Mouse (Mus musculus): ENCODE data around the gene Nudt14. TPM values are rescaled to one million over a fixed set of nuclear protein-coding genes. Genes with fewer than 3 reads are reported as not detected.

Nudt14 gene
- polyA plus RNA-seq, 1 experiment from 2014 or later: 65.9 TPM

DNA sequence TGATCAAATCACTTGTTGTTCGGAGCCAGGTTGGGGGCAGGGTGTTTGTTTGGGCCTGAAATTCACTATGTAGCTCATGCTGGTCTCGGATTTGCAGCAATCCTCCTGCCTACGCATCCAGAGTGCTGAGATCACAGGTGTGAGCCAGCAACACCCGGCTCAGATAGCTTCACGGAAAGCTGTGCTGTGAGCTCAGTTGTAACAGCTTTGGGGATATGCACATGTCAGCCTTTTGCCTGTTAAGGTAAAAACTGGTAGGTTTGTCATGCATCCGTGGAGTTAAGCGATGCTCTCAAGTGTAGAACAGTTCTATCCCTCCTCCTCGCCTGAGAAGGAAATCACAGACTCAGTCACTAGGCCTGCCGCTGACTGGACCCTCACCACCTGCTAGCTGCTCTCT is 41.3 kb downstream of the Nudt14 start:
- H3K36me3 ChIP-seq: 0 out of 2 replicates have a peak, but pooled peaks cover 5% of the 10 kb centered on the region
- no peak overlapping the region for H3K4me2 ChIP-seq (replicated peaks)
- H3K4me1 ChIP-seq: peaks cover 14% of the 10 kb centered on the region
- no peak overlapping the region for H3K9ac ChIP-seq
- no peak overlapping the region for H3K4me3 ChIP-seq
- no peak for ATAC-seq (ENCODE audit: low FRiP score)
- WGBS: 91% methylated on average over 9 of the region's 9 CpGs
- H3K27ac ChIP-seq: no peak overlapping the region
- H3K9me3 ChIP-seq (replicated peaks): no peaks in the 10 kb centered on the region
- H3K27me3 ChIP-seq: no peaks in the 10 kb centered on the region

DNA sequence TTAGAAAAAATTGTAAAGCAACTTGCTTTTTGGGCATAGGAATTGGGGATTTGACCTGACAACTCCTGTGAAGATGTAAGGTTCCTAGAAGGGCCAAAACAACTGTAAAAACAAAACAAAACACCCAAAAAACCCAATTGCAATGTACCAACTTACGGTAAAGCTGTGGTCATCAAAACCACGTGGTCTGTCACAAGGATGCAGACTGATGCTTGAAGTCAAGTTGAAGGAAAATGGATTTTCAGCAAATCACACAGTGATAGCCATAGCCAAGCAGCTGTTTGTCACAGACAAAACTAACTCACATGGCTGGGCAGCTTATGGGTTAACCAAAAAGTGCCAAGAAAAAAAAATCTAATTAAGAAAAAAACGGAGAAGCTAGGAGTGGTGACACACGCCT is 43.0 kb downstream of the Nudt14 start:
- Histone ChIP-seq H3K27me3 (no peaks in the 10 kb centered on the region), H3K4me1 (peaks cover 14% of the 10 kb centered on the region), H3K27ac (no peak overlapping the region), H3K9ac (no peak overlapping the region), H3K4me3 (no peak overlapping the region), H3K9me3 (replicated peaks) (no peaks in the 10 kb centered on the region), H3K4me2 (replicated peaks) (no peak overlapping the region), H3K36me3 (no peaks in the 10 kb centered on the region)
- 59% methylated on average over 4 of the region's 4 CpGs for WGBS
- no peak for ATAC-seq (ENCODE audit: low FRiP score)

DNA sequence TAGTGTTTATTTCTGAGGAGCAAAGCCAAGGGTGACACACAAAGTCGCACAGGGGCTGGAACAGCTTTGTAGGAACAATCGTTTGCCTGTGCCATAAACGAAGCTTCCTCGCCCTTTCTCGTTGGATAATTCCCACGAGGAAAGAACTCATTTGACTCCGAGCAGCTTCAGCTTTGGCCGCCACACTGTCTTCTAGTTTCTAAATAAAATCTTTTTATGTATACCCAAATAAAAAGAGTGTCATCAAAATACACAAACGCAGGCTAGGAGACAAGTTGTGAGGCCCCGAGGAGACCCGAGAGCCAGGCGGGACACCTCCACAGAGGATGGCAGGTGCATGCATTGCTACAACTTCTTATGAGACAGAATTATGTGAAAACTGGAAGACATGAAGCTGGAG is 43.6 kb downstream of the Nudt14 start:
- peak overlapping the region; percentile 23; the same call in 1 of the 2 replicates for H3K27ac ChIP-seq
- ATAC-seq (ENCODE audit: low FRiP score): no peak
- H3K4me1 ChIP-seq: peaks cover 14% of the 10 kb centered on the region
- H3K4me2 ChIP-seq (replicated peaks): peak overlapping the region; percentile 36; the same call in 1 of the 2 replicates
- no peaks in the 10 kb centered on the region for H3K27me3 ChIP-seq
- 69% methylated on average over 12 of the region's 12 CpGs for WGBS
- H3K9me3 ChIP-seq (replicated peaks): no peaks in the 10 kb centered on the region
- H3K36me3 ChIP-seq: no peaks in the 10 kb centered on the region
- H3K9ac ChIP-seq: no peak overlapping the region
- H3K4me3 ChIP-seq: no peak overlapping the region

DNA sequence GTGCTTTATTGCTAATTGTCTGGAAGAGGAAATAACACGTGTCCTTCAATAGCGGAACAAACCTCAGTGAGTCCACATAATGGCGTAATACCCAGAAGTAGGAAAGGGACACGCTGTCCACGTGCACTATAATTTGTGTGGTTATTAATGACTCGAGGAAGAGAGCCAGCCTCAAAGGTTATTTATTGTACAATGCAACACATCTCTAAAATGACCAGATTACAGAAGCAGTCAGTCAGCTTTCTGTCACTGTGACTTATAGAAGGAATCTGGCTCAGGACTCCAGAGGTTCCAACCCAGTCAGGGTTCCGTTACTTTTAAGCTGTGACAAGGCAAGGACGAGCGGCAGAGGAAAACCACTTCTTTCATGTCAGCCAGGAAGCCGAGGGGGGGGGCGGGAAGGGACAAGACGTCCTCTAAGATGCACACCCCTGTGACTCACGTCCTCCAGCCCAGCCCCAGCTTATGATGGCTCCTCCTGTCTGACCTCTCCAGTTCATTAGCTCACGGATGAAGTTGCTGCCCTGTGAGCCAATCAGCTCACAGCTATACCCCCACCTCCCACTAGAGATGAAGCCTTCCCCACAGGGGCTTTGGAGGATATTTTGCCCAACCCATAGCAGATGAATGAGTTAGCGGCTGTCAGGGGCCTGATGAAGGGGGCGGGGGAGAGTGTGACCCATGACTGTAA is 44.3 kb downstream of the Nudt14 start:
- H3K4me3 ChIP-seq: no peak overlapping the region
- WGBS: 37% methylated on average over 16 of the region's 16 CpGs
- peak; percentile 69 for ATAC-seq (ENCODE audit: low FRiP score)
- no peaks in the 10 kb centered on the region for H3K27me3 ChIP-seq
- 0 out of 2 replicates have a peak overlapping the region, but pooled peaks have one; percentile 23 for H3K27ac ChIP-seq
- no peaks in the 10 kb centered on the region for H3K36me3 ChIP-seq
- no peaks in the 10 kb centered on the region for H3K9me3 ChIP-seq (replicated peaks)
- peaks cover 14% of the 10 kb centered on the region for H3K4me1 ChIP-seq
- peak overlapping the region; percentile 36 for H3K4me2 ChIP-seq (replicated peaks)
- H3K9ac ChIP-seq: no peak overlapping the region

DNA sequence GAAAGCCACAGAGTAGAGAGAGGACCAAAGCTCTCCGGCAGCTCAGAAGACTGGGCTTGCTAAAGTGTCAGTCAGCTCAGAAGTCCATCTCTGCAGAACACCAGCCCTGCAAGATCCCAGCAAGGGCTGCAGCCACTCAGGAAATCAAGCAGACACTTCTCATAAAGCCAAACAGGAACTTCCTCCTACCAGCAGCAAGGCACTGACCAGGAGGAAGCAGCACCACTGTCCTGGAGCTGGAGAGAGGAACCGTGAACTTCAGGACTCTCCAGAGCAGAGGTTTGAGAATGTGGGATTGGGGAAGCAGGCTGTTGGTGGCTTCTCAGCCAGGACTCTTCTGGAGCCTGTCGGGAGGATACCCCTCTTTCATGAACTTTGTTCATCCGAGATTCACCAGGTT is 47.0 kb downstream of the Nudt14 start:
- H3K27me3 ChIP-seq: no peaks in the 10 kb centered on the region
- H3K27ac ChIP-seq: no peak overlapping the region
- ATAC-seq (ENCODE audit: low FRiP score): no peak
- no peaks in the 10 kb centered on the region for H3K36me3 ChIP-seq
- no peak overlapping the region for H3K9ac ChIP-seq
- H3K4me2 ChIP-seq (replicated peaks): no peak overlapping the region
- H3K4me3 ChIP-seq: no peak overlapping the region
- WGBS: 86% methylated on average over 4 of the region's 4 CpGs
- peaks cover 11% of the 10 kb centered on the region for H3K4me1 ChIP-seq
- H3K9me3 ChIP-seq (replicated peaks): no peaks in the 10 kb centered on the region

DNA sequence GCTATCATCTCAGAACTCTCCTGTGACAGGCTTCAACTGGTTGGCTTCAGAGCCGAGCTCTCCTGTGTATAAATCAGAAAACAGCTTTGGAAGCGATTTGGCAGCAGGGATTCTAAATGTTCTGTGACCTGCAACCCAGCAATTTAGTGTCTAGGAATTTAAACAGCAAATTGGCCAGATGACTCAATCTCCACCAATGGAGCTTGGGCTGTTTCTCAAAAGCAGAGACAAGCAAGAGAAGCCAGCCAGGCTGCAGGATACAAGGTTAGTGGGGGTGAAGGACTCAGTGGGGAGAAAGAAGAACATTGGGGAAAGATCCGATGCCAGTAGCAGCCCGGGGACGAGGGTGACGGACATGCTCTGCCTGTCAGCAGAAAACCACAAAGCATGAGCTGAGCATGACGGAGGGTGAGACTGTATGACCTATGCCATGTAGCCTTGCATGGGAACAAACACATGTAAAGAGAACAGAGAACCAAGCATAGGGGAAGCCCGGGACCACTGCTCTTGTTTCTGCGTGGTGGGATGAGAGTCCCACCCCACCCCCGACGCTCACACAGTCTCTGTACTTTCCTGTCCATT is 47.5 kb downstream of the Nudt14 start:
- Histone ChIP-seq H3K27me3 (no peaks in the 10 kb centered on the region), H3K4me1 (peaks cover 11% of the 10 kb centered on the region), H3K9me3 (replicated peaks) (no peaks in the 10 kb centered on the region), H3K4me2 (replicated peaks) (no peak overlapping the region), H3K27ac (no peak overlapping the region), H3K36me3 (no peaks in the 10 kb centered on the region), H3K4me3 (no peak overlapping the region), H3K9ac (no peak overlapping the region)
- ATAC-seq (ENCODE audit: low FRiP score): no peak
- WGBS: 73% methylated on average over 11 of the region's 11 CpGs

DNA sequence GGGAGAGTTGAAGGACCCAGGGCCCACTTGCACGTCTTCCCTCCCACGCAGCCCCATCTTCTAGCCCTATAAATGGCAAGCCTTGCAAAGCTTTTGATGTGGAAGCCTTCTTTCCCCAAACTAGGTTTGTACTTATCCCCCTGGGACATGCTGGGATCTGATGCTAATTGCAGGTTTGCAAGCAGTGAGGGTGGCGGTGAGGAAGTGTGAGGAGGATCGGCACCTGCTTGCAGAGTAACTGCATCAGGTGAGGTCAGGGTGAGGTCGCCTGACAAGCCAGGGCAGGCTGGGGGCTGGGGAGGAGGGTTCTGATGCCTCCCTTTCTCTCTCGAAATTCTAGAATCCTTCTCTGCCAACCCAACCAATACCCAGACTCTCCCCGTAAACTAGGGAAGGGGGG is 56.5 kb downstream of the Nudt14 start:
- Histone ChIP-seq H3K9ac (no peak overlapping the region), H3K4me2 (replicated peaks) (no peak overlapping the region), H3K36me3 (no peaks in the 10 kb centered on the region), H3K27ac (no peak overlapping the region), H3K9me3 (replicated peaks) (no peaks in the 10 kb centered on the region), H3K4me1 (no peaks in the 10 kb centered on the region), H3K27me3 (peaks cover 3% of the 10 kb centered on the region), H3K4me3 (no peak overlapping the region)
- 64% methylated on average over 7 of the region's 7 CpGs for WGBS
- no peak for ATAC-seq (ENCODE audit: low FRiP score)

Small RNAs within 50 kb of the gene (microRNA-seq; reads per million reads assigned to microRNA genes)
- gene Mir6941: not detected

Other genes starting within 250 kb of the Nudt14 start
- 28.3 and 28.5 TPM in 2 replicates for gene Cep170b, start 221.7 kb downstream of the Nudt14 start, polyA plus RNA-seq (2016; fragmentation: Nextera tagmentation; extraction: Ambion mirVana)
- 5.0 and 5.4 TPM in 2 replicates for gene Pld4, start 181.5 kb downstream of the Nudt14 start, polyA plus RNA-seq (2016; fragmentation: Nextera tagmentation; extraction: Ambion mirVana)
- 0.48 and 0.64 TPM in 2 replicates for gene Ahnak2, start 139.5 kb downstream of the Nudt14 start, polyA plus RNA-seq (2016; fragmentation: Nextera tagmentation; extraction: Ambion mirVana)
- gene Clba1, start 133.2 kb downstream of the Nudt14 start, polyA plus RNA-seq (2016; fragmentation: Nextera tagmentation; extraction: Ambion mirVana): 16.9 and 19.7 TPM in 2 replicates
- gene Cdca4, start 112.7 kb downstream of the Nudt14 start, polyA plus RNA-seq (2016; fragmentation: Nextera tagmentation; extraction: Ambion mirVana): 101 TPM in 2 replicates
- not detected in 2 replicates for gene Gpr132, start 73.9 kb downstream of the Nudt14 start, polyA plus RNA-seq (2016; fragmentation: Nextera tagmentation; extraction: Ambion mirVana)
- 9.4 and 10.3 TPM in 2 replicates for gene Jag2, start 12.3 kb downstream of the Nudt14 start, polyA plus RNA-seq (2016; fragmentation: Nextera tagmentation; extraction: Ambion mirVana)
- gene Btbd6, start 34.4 kb upstream of the Nudt14 start, polyA plus RNA-seq (2016; fragmentation: Nextera tagmentation; extraction: Ambion mirVana): 34.5 and 34.8 TPM in 2 replicates
- gene Brf1, start 58.6 kb upstream of the Nudt14 start, polyA plus RNA-seq (2016; fragmentation: Nextera tagmentation; extraction: Ambion mirVana): 72.4 and 75.5 TPM in 2 replicates
- 29.2 and 29.4 TPM in 2 replicates for gene Pacs2, start 72.4 kb upstream of the Nudt14 start, polyA plus RNA-seq (2016; fragmentation: Nextera tagmentation; extraction: Ambion mirVana)
- not detected in 2 replicates for gene Tex22, start 132.4 kb upstream of the Nudt14 start, polyA plus RNA-seq (2016; fragmentation: Nextera tagmentation; extraction: Ambion mirVana)
- gene Mta1, start 156.2 kb upstream of the Nudt14 start, polyA plus RNA-seq (2016; fragmentation: Nextera tagmentation; extraction: Ambion mirVana): 16.9 and 18.9 TPM in 2 replicates
- gene Crip2, start 198.1 kb upstream of the Nudt14 start, polyA plus RNA-seq (2016; fragmentation: Nextera tagmentation; extraction: Ambion mirVana): 217 and 245 TPM in 2 replicates
- 84.5 and 90.8 TPM in 2 replicates for gene Crip1, start 204.2 kb upstream of the Nudt14 start, polyA plus RNA-seq (2016; fragmentation: Nextera tagmentation; extraction: Ambion mirVana)
- 34.1 and 38.5 TPM in 2 replicates for gene Tedc1, start 214.3 kb upstream of the Nudt14 start, polyA plus RNA-seq (2016; fragmentation: Nextera tagmentation; extraction: Ambion mirVana)
- 22.9 and 23.2 TPM in 2 replicates for gene Tmem121, start 243.8 kb upstream of the Nudt14 start, polyA plus RNA-seq (2016; fragmentation: Nextera tagmentation; extraction: Ambion mirVana)